Mouse (Mus musculus): ENCODE data around the gene Hddc3.

DNA sequence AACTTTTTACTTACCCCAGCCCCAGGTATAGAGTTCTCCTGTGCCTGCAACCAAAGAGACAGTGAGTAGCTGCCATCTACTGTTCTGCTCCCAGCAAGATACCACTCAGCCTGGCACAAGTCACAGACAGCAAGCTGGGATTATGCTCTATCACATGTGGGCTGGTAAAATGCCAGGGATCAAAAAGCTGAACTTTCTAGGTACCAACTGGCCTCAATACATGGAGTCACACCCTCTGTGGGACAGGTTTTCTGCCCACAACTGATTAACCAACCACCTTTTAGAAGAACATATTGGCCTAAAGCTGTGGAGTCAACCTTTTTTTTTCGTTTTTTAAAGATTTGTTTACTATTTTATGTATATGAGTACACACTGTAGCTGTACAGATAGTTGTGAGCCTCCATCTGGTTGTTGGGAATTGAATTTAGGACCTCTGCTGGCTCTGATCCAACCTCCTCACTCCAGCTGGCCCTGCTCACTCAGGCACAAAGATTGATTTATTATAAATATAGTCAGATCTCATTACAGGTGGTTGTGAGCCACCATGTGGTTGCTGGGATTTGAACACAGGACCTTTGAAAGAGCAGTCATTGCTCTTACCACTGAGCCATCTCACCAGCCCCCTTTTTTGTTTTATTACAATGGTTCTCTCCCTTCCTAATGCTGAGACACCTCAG, 25.3 kb upstream of the Hddc3 start:
- TF ChIP-seq CTCF (IDR thresholded peaks at IDR 0.05; ENCODE audit: borderline replicate concordance, insufficient read depth, low read depth, low read length) (no peak), POLR2A (IDR thresholded peaks at IDR 0.05; ENCODE audit: borderline replicate concordance, insufficient read depth, low read length) (no peak)
